Mouse (Mus musculus) forebrain, embryonic 14.5 days (tissue): ENCODE measurements around the gene Map3k14. TPM values are rescaled to one million over a fixed set of nuclear protein-coding genes. Genes with fewer than 3 reads are reported as not detected.

ENCODE experiments used
- ATAC-seq: fragments of 200-750 bp; cut with Nextera tagmentation; 2 replicates; pipeline ENCODE4 v1.8.0; 2017; ENCODE audit warnings: mild to moderate bottlenecking, moderate library complexity
- DNase-seq: peaks from one replicate; pipeline ENCODE4 v3.0.0-alpha.2; 2015; ENCODE audit warnings: low spot score
- H3K27ac ChIP-seq: fragments of 300-500 bp; sonication (generic); 2 replicates; pipeline ENCODE4 v1.5.1; 2014; ENCODE audit warnings: low read depth, mild to moderate bottlenecking, control low read depth, low read length, moderate library complexity
- H3K27me3 ChIP-seq: fragments of 300-500 bp; sonication (generic); replicated peaks from 2 replicates; pipeline ENCODE4 v1.6.1; 2014; ENCODE audit warnings: low read length, control low read depth, mixed read lengths; ENCODE audit not compliant: control insufficient read depth, insufficient read depth
- H3K36me3 ChIP-seq: fragments of 300-500 bp; sonication (generic); 2 replicates; pipeline ENCODE4 v1.6.1; 2014; ENCODE audit warnings: low read length, control low read depth; ENCODE audit not compliant: control insufficient read depth, insufficient read depth
- H3K4me1 ChIP-seq: fragments of 300-500 bp; sonication (generic); 2 replicates; pipeline ENCODE4 v1.6.1; 2014; ENCODE audit warnings: antibody characterized with exemption, low read length, control low read depth; ENCODE audit not compliant: control insufficient read depth, insufficient read depth
- H3K4me2 ChIP-seq: fragments of 300-500 bp; sonication (generic); 2 replicates; pipeline ENCODE4 v1.6.1; 2014; ENCODE audit warnings: mild to moderate bottlenecking, control low read depth, low read length
- H3K4me3 ChIP-seq: fragments of 300-500 bp; sonication (generic); 2 replicates; pipeline ENCODE4 v1.5.1; 2014; ENCODE audit warnings: low read depth, low read length, control low read depth
- H3K9ac ChIP-seq: fragments of 300-500 bp; sonication (generic); 2 replicates; pipeline ENCODE4 v1.6.1; 2014; ENCODE audit warnings: mild to moderate bottlenecking, low read length, control low read depth, moderate library complexity
- H3K9me3 ChIP-seq: fragments of 300-500 bp; sonication (generic); replicated peaks from 2 replicates; pipeline ENCODE4 v1.6.1; 2016; ENCODE audit warnings: low read length, control low read depth, mixed read lengths; ENCODE audit not compliant: control insufficient read depth
- WGBS: fragments of 180-500 bp; shearing (Covaris S2); extraction: QIAGEN DNeasy Blood & Tissue Kit; methylation state at CpG from one replicate; pipeline ENCODE4 v1.1.7; 2014; 5-methylcytosine and 5-hydroxymethylcytosine counted together
- polyA plus RNA-seq: library from polyadenylated mRNA; unstranded; fragments of >200 nt; fragmentation: Nextera tagmentation; extraction: Ambion mirVana; gene quantifications from 2 replicates; pipeline ENCODE4 v1.2.1, GENCODE M21; 2014

Map3k14 gene
- polyA plus RNA-seq, 1 experiment from 2014 or later, result 1.7 TPM

DNA sequence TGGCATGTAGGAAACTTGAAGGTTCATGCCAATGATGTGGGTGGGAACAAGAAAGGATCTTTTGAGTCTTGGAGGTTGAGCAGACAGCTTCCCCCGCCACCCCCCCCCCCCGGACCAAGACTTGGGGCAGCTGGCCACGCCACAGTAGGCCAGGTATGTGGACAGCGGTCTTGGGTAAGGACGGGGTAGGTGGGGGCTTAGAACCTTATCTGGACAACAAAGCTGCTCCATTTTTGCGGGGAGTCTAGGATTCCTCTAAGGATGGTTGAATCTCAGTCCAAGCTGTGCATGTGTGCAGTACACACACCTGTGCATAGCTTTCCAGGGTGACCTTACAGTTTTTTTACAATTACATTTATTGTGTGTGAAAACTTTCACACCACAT, 48.8 kb downstream of the Map3k14 start:
- DNase-seq (no peak), ATAC-seq (peak; percentile 49)
- Histone ChIP-seq H3K4me3 (peak overlapping the region; percentile 39), H3K4me1 (peaks cover 4% of the 10 kb centered on the region; the same call in 1 of the 2 replicates), H3K9ac (peak overlapping the region; percentile 64), H3K9me3 (no peaks in the 10 kb centered on the region), H3K4me2 (peak overlapping the region; percentile 84), H3K36me3 (peaks cover 25% of the 10 kb centered on the region), H3K27ac (0 out of 2 replicates have a peak overlapping the region, but pooled peaks have one; percentile 33), H3K27me3 (no peaks in the 10 kb centered on the region)
- 16% methylated on average over 6 of the region's 6 CpGs for WGBS

- Histone ChIP-seq H3K36me3 (peaks cover 23% of the 10 kb centered on the region), H3K4me2 (peak within 1 kb of the TSS; percentile 84), H3K27ac (0 out of 2 replicates have a peak within 1 kb of the TSS, but pooled peaks have one; percentile 33), H3K4me1 (peaks cover 4% of the 10 kb centered on the region; the same call in 1 of the 2 replicates), H3K9me3 (no peaks in the 10 kb centered on the region), H3K4me3 (peak within 1 kb of the TSS; percentile 39), H3K9ac (peak within 1 kb of the TSS; percentile 64), H3K27me3 (no peaks in the 10 kb centered on the region)
- DNase-seq (peak; percentile 85), ATAC-seq (peak; percentile 91)
- WGBS, result under 1% methylated on average over 45 of the region's 45 CpGs
Measured at GRCm38 (mm10) chr11:103217790-103218516, 49.3 kb downstream of the Map3k14 start, which contains the start of gene Spata32. Gene Spata32 (minus strand): TSS chr11:103218432.

DNA sequence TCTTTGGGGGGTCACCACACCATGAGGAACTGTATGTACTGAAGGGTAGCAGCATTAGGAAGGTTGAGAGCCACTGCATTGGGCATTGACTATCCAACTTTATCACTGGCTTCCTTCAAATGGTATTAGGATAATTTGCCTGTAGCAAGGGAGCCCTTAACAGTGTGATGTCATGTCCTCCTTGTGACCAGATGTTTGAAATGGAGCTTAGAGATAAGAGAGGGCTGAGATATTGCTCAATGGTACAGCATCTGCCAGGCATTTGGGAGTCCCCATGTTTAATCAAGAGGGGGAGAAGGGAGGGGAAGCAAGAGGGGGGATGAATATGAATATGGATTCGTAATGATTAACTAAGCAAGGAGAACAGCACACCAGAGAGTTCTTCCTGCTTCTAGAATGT, 51.9 kb downstream of the Map3k14 start:
- H3K9ac ChIP-seq, result no peak overlapping the region
- 69% methylated on average over 1 of the region's 1 CpGs for WGBS
- ATAC-seq, result no peak

GRCm38 (mm10) chr11:103213712-103214111, 53.6 kb downstream of the Map3k14 start:
- Histone ChIP-seq H3K9ac (no peak overlapping the region), H3K36me3 (no peaks in the 10 kb centered on the region), H3K4me1 (peaks cover 4% of the 10 kb centered on the region; the same call in 1 of the 2 replicates), H3K27ac (no peak overlapping the region), H3K27me3 (no peaks in the 10 kb centered on the region), H3K4me3 (no peak overlapping the region), H3K9me3 (no peaks in the 10 kb centered on the region), H3K4me2 (no peak overlapping the region)
- DNase-seq (no peak), ATAC-seq (no peak)
- 81% methylated on average over 5 of the region's 5 CpGs for WGBS

More for the DNA sequence above, 51.9 kb downstream of the Map3k14 start:
- Histone ChIP-seq H3K36me3 (peaks cover 12% of the 10 kb centered on the region), H3K4me3 (no peak overlapping the region), H3K27ac (no peak overlapping the region), H3K9me3 (no peaks in the 10 kb centered on the region), H3K4me2 (no peak overlapping the region), H3K4me1 (peaks cover 4% of the 10 kb centered on the region; the same call in 1 of the 2 replicates), H3K27me3 (no peaks in the 10 kb centered on the region)
- DNase-seq, result no peak

GRCm38 (mm10) chr11:103210291-103210690, 57.0 kb downstream of the Map3k14 start:
- no peaks in the 10 kb centered on the region for H3K9me3 ChIP-seq
- H3K27me3 ChIP-seq, result no peaks in the 10 kb centered on the region
- no peak overlapping the region for H3K9ac ChIP-seq
- WGBS, result 77% methylated on average over 8 of the region's 8 CpGs
- DNase-seq (no peak), ATAC-seq (no peak)
- no peak overlapping the region for H3K27ac ChIP-seq
- H3K4me1 ChIP-seq, result no peaks in the 10 kb centered on the region
- no peak overlapping the region for H3K4me3 ChIP-seq
- no peaks in the 10 kb centered on the region for H3K36me3 ChIP-seq
- no peak overlapping the region for H3K4me2 ChIP-seq

- no peak within 1 kb of the TSS for H3K4me3 ChIP-seq
- WGBS, result 81% methylated on average over 3 of the region's 3 CpGs
- no peaks in the 10 kb centered on the region for H3K27me3 ChIP-seq
Measured at GRCm38 (mm10) chr11:103208458-103208857, 58.8 kb downstream of the Map3k14 start, which contains the start of gene 1700023F06Rik. Gene 1700023F06Rik (minus strand): TSS chr11:103208558.

DNA sequence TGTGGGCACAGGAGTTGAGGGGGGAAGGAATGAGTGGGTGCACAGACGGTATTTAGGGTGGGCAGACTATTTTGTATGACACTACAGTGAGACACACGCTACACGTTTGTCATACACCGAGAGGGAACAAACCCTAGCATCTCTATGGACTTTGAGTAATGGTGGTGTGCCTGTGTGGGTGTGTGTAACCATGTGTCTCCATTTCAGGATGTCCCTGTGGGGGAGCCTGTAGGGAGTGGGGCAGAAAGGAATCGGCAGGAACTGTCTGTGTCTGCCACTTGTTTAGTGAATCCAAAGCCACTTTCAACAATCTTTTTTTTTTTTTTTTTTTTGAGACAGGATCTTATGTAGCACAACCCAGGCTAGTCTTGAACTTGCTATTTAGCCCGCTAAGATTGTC, 61.1 kb downstream of the Map3k14 start:
- ATAC-seq (no peak), DNase-seq (no peak)
- no peak overlapping the region for H3K27ac ChIP-seq
- no peaks in the 10 kb centered on the region for H3K9me3 ChIP-seq
- H3K36me3 ChIP-seq, result no peaks in the 10 kb centered on the region
- peaks cover 5% of the 10 kb centered on the region for H3K4me1 ChIP-seq
- H3K4me2 ChIP-seq, result no peak overlapping the region
- WGBS, result 93% methylated on average over 6 of the region's 6 CpGs
- no peaks in the 10 kb centered on the region for H3K27me3 ChIP-seq
- H3K9ac ChIP-seq, result no peak overlapping the region
- H3K4me3 ChIP-seq, result no peak overlapping the region

More at GRCm38 (mm10) chr11:103208458-103208857, 58.8 kb downstream of the Map3k14 start, which contains the start of gene 1700023F06Rik:
- no peak for DNase-seq
- no peak for ATAC-seq
- Histone ChIP-seq H3K36me3 (no peaks in the 10 kb centered on the region), H3K9me3 (no peaks in the 10 kb centered on the region), H3K27ac (no peak within 1 kb of the TSS), H3K9ac (no peak within 1 kb of the TSS), H3K4me1 (no peaks in the 10 kb centered on the region), H3K4me2 (no peak within 1 kb of the TSS)

DNA sequence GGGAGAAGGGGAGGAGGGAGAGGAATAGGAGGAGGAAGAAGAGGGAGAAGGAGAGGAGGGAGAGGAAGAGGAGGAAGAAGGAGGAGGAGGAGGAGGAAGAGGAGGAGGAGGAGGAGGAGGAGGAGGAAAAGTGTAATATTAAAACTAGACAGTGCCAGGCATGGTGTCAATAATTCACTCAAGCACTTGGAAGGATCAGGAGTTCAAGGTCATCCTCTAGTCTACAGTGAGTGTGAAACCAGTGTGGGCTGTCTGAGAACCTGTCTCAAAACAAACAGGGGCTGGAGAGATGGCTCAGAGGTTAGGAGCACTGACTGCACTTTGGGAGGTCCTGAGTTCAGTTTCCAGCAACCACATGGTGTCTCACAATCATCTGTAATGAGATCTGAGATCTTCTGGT, 64.9 kb downstream of the Map3k14 start:
- no peak for ATAC-seq

GRCm38 (mm10) chr11:103201664-103202063, 65.6 kb downstream of the Map3k14 start:
- WGBS, result 19% methylated on average over 6 of the region's 6 CpGs
- peak; percentile 73 for ATAC-seq

More for the DNA sequence above, 64.9 kb downstream of the Map3k14 start:
- Histone ChIP-seq H3K4me1 (peaks cover 17% of the 10 kb centered on the region), H3K9me3 (no peaks in the 10 kb centered on the region), H3K9ac (no peak overlapping the region), H3K36me3 (no peaks in the 10 kb centered on the region), H3K27ac (no peak overlapping the region), H3K4me2 (no peak overlapping the region), H3K4me3 (no peak overlapping the region), H3K27me3 (peaks cover 25% of the 10 kb centered on the region)
- no peak for DNase-seq

More at GRCm38 (mm10) chr11:103201664-103202063, 65.6 kb downstream of the Map3k14 start:
- Histone ChIP-seq H3K9ac (no peak overlapping the region), H3K27ac (peak overlapping the region; percentile 39; the same call in 1 of the 2 replicates), H3K27me3 (peaks cover 32% of the 10 kb centered on the region), H3K4me3 (no peak overlapping the region), H3K36me3 (no peaks in the 10 kb centered on the region), H3K4me1 (peaks cover 17% of the 10 kb centered on the region), H3K9me3 (no peaks in the 10 kb centered on the region), H3K4me2 (no peak overlapping the region)
- DNase-seq, result peak; percentile 88
